Mouse (Mus musculus) E14TG2a.4 (cell line): Measurements from ENCODE around the gene Kcnn1.

Source experiments
- CTCF ChIP-seq: conservative IDR thresholded peaks from 2 replicates; pipeline ENCODE4 v1.5.1; 2014; ENCODE audit warnings: low read length
- NANOG ChIP-seq: IDR thresholded peaks from 2 replicates; pipeline ENCODE4 v1.6.1; 2014; ENCODE audit warnings: borderline replicate concordance, low read length, mixed read lengths

- no peak for TF ChIP-seq CTCF
- TF ChIP-seq NANOG = no peak
These were observed 16.5 kb downstream of the Kcnn1 start for GRCm38 (mm10) chr8:70846371-70847154.
